Mouse (Mus musculus) liver, embryonic 12.5 days (tissue): ENCODE measurements around the gene Uchl4. TPM values are rescaled to one million over a fixed set of nuclear protein-coding genes. Genes with fewer than 3 reads are reported as not detected.

Experiments used
- ATAC-seq: fragments of 200-750 bp; cut with Nextera tagmentation; 2 replicates; pipeline ENCODE4 v1.8.0; 2017; ENCODE audit warnings: moderate number of reproducible peaks, mild to moderate bottlenecking, moderate library complexity
- H3K27ac ChIP-seq: fragments of 300-500 bp; sonication (generic); 2 replicates; pipeline ENCODE4 v1.5.1; 2016; ENCODE audit warnings: mild to moderate bottlenecking
- H3K27me3 ChIP-seq: fragments of 300-500 bp; sonication (generic); replicated peaks from 2 replicates; pipeline ENCODE4 v1.6.1; 2016; ENCODE audit warnings: mild to moderate bottlenecking, moderate library complexity
- H3K36me3 ChIP-seq: fragments of 300-500 bp; sonication (generic); 2 replicates; pipeline ENCODE4 v1.6.1; 2016; ENCODE audit warnings: mild to moderate bottlenecking, moderate library complexity
- H3K4me1 ChIP-seq: fragments of 300-500 bp; sonication (generic); 2 replicates; pipeline ENCODE4 v1.6.1; 2016
- H3K4me2 ChIP-seq: fragments of 300-500 bp; sonication (generic); 2 replicates; pipeline ENCODE4 v1.6.1; 2016; ENCODE audit warnings: mild to moderate bottlenecking, moderate library complexity
- H3K4me3 ChIP-seq: fragments of 300-500 bp; sonication (generic); 2 replicates; pipeline ENCODE4 v1.5.1; 2016; ENCODE audit warnings: mild to moderate bottlenecking, moderate library complexity
- H3K9ac ChIP-seq: fragments of 300-500 bp; sonication (generic); 2 replicates; pipeline ENCODE4 v1.6.1; 2016; ENCODE audit warnings: mild to moderate bottlenecking, moderate library complexity
- H3K9me3 ChIP-seq: fragments of 300-500 bp; sonication (generic); replicated peaks from 2 replicates; pipeline ENCODE4 v1.6.1; 2016; ENCODE audit warnings: mild to moderate bottlenecking, moderate library complexity
- WGBS: fragments of 180-500 bp; shearing (Covaris S2); methylation state at CpG from one replicate; pipeline ENCODE4 v1.1.7; 2016; ENCODE audit not compliant: insufficient replicate concordance; 5-methylcytosine and 5-hydroxymethylcytosine counted together
- microRNA-seq: library from miRNA; unstranded; fragments of <30 nt; microRNA quantifications from one replicate; pipeline ENCODE4, GENCODE M21; 2017
- polyA plus RNA-seq: library from polyadenylated mRNA; unstranded; fragments of >200 nt; fragmentation: Nextera tagmentation; extraction: Ambion mirVana; gene quantifications from 2 replicates; pipeline ENCODE4 v1.2.1, GENCODE M21; 2016

The Uchl4 gene
- polyA plus RNA-seq, 1 experiment from 2014 or later: 1.5 TPM

DNA sequence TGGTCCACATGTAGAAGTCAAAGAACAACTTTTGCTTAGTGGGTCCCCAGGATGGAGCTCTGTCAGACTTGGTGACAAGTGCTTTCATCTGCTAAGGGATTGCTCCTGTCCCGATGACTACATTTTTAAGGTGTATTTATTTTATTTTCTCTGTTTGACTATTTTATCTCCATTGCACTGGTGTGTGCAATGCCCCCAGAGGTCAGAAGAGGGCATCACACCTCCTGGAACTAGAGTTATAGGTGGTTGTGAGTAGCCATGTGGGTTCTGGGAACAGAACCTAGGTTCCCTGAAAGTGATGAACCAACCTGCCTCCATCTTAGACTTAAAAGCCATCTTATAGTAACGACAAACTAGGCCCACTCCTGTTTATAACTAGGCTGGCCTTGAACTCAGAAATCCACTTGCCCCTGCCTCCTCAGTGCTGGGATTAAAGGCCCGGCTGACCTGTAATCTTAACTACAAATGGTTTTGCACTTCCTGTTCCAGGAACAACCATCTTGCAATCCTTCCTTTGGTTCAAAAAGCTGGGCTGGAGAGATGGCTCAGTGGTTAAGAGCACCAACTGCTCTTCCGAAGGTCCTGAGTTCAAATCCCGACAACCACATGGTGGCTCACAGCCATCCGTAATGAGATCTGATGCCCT lies 43.8 kb downstream of the Uchl4 start:
- no peak overlapping the region for H3K9ac ChIP-seq
- H3K27me3 ChIP-seq: no peaks in the 10 kb centered on the region
- ATAC-seq: no peak
- peaks cover 10% of the 10 kb centered on the region; the same call in 1 of the 2 replicates for H3K36me3 ChIP-seq
- H3K27ac ChIP-seq: no peak overlapping the region
- no peak overlapping the region for H3K4me3 ChIP-seq
- H3K9me3 ChIP-seq: no peaks in the 10 kb centered on the region
- H3K4me1 ChIP-seq: peaks cover 21% of the 10 kb centered on the region
- 84% methylated on average over 6 of the region's 6 CpGs for WGBS
- no peak overlapping the region for H3K4me2 ChIP-seq

GRCm38 (mm10) chr9:64281105-64281780 lies 46.2 kb downstream of the Uchl4 start, which contains the start of gene Tipin:
Tipin (plus strand) TSS chr9:64281581.
- WGBS: under 1% methylated on average over 46 of the region's 46 CpGs
- Histone ChIP-seq H3K4me1 (peaks cover 35% of the 10 kb centered on the region), H3K4me2 (peak within 1 kb of the TSS; percentile 82), H3K27ac (peak within 1 kb of the TSS; percentile 93), H3K9me3 (no peaks in the 10 kb centered on the region), H3K9ac (peak within 1 kb of the TSS; percentile 97), H3K4me3 (peak within 1 kb of the TSS; percentile 94), H3K27me3 (no peaks in the 10 kb centered on the region), H3K36me3 (peaks cover 29% of the 10 kb centered on the region)
- ATAC-seq: peak; percentile 88

GRCm38 (mm10) chr9:64281781-64282178 lies 46.8 kb downstream of the Uchl4 start:
- H3K4me1 ChIP-seq: peaks cover 35% of the 10 kb centered on the region
- peak overlapping the region; percentile 94 for H3K4me3 ChIP-seq
- peak; percentile 85 for ATAC-seq
- peak overlapping the region; percentile 97 for H3K9ac ChIP-seq
- H3K4me2 ChIP-seq: peak overlapping the region; percentile 82
- no peaks in the 10 kb centered on the region for H3K9me3 ChIP-seq
- H3K27ac ChIP-seq: peak overlapping the region; percentile 93
- peaks cover 32% of the 10 kb centered on the region for H3K36me3 ChIP-seq
- no peaks in the 10 kb centered on the region for H3K27me3 ChIP-seq
- WGBS: under 1% methylated on average over 24 of the region's 24 CpGs

DNA sequence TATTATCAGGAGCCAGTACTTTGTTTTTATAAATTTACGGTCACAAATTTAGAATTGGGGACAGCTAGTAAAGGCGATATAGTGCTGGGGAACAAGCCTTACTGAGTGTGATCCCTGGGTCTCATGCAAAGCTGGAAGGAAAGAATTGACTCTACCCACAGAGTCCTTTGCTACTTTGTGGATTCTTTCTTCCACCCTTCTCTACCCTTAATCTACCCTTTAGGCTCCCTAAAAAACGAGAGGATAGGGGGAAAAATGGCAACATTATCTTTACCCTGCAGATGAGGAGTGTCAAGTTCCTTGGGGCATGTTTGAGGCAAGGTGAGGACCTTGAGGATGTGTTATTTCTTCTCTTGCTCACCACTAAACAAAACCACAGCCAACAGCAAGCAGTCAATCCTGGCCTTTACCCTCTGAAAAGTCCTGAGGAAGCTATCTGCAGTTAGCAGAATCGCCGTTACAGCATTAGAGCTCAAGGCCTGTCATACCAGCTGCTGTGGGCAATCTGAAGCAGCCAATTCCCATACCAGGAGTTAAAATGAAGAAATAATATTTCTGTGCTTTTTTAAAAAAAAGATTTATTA lies 47.5 kb downstream of the Uchl4 start:
- peak overlapping the region; percentile 93 for H3K27ac ChIP-seq
- H3K4me2 ChIP-seq: peak overlapping the region; percentile 82
- H3K9me3 ChIP-seq: no peaks in the 10 kb centered on the region
- no peaks in the 10 kb centered on the region for H3K27me3 ChIP-seq
- peak overlapping the region; percentile 94 for H3K4me3 ChIP-seq
- H3K4me1 ChIP-seq: peaks cover 35% of the 10 kb centered on the region
- peak overlapping the region; percentile 97 for H3K9ac ChIP-seq
- 14% methylated on average over 5 of the region's 5 CpGs for WGBS
- ATAC-seq: no peak
- peaks cover 39% of the 10 kb centered on the region for H3K36me3 ChIP-seq

Small RNAs within 50 kb of the gene (microRNA-seq; reads per million reads assigned to microRNA genes)
- not detected for gene Gm24106

Other genes with a start within 250 kb of the Uchl4 start
- gene Smad6, start 213.1 kb upstream of the Uchl4 start, polyA plus RNA-seq: 11.7 and 12.9 TPM in 2 replicates
- gene Lctl, start 118.1 kb upstream of the Uchl4 start, polyA plus RNA-seq: not detected in 2 replicates
- gene Zwilch, start 62.1 kb upstream of the Uchl4 start, polyA plus RNA-seq: 26.5 and 28.4 TPM in 2 replicates
- 1,196 and 1,210 TPM in 2 replicates for gene Rpl4, start 61.8 kb upstream of the Uchl4 start, polyA plus RNA-seq
- 14.9 and 17.4 TPM in 2 replicates for gene Snapc5, start 55.9 kb upstream of the Uchl4 start, polyA plus RNA-seq
- 41.2 and 43.8 TPM in 2 replicates for gene Map2k1, start 18.4 kb downstream of the Uchl4 start, polyA plus RNA-seq
- 269 and 280 TPM in 2 replicates for gene Tipin, start 46.4 kb downstream of the Uchl4 start, polyA plus RNA-seq
- gene Dis3l, start 106.1 kb downstream of the Uchl4 start, polyA plus RNA-seq: 13.8 and 14.3 TPM in 2 replicates
- 0.27 and 0.31 TPM in 2 replicates for gene Megf11, start 150.4 kb downstream of the Uchl4 start, polyA plus RNA-seq